Mouse (Mus musculus) ovary, postnatal 14 days (tissue): ENCODE data around the gene Plxna3.
"Not testable (repeated sequence)": the region's sequence is repeated elsewhere in the genome, so short reads cannot be mapped to it uniquely, and the experiment has no call there.

Source experiments
- DNase-seq: peaks from one replicate; pipeline ENCODE4 v3.0.0; 2022; ENCODE audit warnings: low spot score

Plxna3 gene

GRCm38 (mm10) chrX:74328725-74329161 is at the start of gene Plxna3:
Plxna3 (plus strand) TSS chrX:74329066.
- peak; percentile 65 for DNase-seq

DNA sequence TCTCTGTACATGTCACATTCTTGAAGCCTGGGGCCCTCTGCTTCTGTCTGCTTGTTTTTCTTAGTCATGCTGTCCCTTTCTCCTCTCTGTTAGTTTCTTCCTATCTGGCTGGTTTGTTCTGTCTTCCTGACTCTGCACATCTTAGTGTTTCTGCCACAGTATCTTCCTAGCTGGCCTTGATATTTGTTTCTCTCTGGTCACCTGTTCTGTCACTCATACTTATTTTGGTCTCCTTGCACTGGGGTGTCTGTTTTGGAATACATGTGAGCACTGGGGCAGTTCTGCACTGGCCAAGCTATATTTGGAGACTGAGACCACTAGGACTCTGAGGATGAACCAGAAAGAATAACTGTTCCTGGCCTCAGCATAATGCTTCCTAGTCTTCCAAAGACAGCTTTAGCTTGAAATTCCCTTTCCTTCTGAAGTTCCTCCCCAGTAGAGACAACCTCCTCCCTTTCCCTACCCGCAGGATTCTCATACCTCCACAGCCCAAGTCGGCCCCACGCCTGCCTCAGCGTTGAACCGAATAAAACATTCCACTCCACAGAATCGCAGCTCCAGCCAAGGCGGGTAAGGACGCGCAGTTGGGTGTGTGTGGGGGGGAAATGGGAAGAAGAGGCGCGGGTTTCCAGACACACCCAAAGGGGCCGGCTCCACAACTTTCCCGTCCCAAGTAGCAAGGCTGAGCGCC is 47.7 kb upstream of the Plxna3 start:
- no peak for DNase-seq

- DNase-seq: no peak
These were observed 47.0 kb upstream of the Plxna3 start, which contains the start of the genes Taz and Dnase1l1 for GRCm38 (mm10) chrX:74281732-74282394. Taz (plus strand) TSS chrX:74281912. Dnase1l1 (minus strand) TSS chrX:74282337.

DNA sequence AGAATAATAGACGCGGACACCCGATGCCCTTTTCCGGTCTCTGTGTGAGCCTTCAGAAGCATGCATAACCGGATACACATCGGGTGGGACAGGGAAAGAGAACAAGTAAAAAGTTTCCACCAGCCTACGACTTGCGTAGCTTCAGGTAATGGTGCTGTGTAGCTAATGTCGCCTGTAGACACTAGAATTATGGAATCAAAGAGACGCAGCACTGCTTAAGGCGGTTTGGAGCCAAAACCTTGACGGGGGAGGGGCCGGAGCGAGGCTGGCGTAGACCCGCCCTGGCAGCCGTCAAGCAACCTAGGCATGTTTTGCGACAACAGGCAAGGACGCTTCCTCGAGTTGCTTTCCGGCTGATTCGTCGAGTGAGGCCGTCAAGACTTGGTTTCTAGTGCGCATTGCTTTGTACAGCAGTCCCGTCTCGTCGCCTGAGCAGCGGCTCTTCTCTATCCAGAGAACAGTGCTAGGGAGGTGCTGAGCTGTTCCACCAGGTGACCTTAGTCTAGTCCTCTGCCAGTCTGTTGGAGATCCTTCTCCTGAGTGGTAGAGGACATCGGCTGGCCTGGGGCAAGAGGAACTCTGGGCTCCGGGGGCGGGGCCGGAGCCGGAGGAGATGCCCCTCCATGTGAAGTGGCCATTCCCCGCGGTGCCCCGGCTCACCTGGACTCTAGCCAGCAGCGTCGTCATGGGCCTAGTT is 46.3 kb upstream of the Plxna3 start:
- DNase-seq: peak; percentile 62

DNA sequence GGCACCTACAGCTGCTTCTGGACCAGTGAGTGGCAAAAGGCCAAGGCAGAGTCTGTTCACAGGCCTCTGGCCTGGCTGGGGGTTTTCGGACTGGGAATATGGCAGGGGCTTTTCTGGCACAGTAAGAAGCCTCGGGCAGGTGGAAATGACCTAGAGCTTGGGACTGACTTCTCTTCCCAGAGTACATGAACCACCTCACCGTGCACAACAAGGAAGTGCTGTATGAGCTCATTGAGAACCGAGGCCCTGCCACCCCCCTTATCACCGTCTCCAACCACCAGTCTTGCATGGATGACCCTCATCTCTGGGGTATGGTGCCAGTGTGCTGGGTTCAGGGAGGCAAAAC is 45.8 kb upstream of the Plxna3 start:
- no peak for DNase-seq

DNA sequence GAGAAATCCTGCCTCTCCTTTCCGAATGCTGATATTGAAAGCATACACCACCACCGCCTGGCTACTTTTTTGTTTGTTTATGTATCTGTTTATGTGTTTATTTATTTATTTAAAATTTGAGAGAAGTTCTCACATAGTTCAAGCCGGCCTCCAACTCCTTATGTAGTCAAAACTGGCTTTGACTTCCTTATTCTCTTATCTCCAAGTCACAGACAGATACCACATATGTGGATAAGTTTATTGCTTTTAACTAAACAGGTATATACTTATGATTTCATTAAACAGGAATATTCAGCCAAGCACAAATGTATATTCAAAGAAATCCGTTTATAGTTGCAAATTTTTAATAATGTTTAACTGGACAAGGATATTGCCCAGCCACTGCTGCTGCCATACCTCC is 35.4 kb upstream of the Plxna3 start:
- no peak for DNase-seq

- peak; percentile 78 for DNase-seq
These were observed 32.1 kb upstream of the Plxna3 start, which contains the start of gene Atp6ap1 for GRCm38 (mm10) chrX:74296538-74297448. Atp6ap1 (plus strand) TSS chrX:74297097.

DNA sequence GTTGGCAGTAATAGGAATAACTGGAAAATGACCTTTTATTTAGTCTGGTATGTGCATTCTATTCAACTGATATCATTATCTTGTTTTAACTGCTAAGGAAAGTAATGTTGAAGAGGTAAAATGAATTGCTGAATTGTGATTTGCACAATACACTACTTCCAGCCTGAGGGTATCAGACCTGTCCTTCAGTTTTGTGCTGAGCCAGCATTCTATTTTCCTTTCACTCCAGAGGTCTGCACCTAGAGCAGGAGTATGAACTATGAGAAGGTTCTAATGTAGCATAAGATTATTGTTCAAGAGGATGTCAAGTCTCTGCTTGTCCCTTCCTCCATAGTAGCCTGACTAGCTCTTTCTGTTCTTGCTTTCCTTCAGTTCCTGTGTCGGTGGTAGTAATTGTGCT is 30.5 kb upstream of the Plxna3 start:
- DNase-seq: no peak

DNA sequence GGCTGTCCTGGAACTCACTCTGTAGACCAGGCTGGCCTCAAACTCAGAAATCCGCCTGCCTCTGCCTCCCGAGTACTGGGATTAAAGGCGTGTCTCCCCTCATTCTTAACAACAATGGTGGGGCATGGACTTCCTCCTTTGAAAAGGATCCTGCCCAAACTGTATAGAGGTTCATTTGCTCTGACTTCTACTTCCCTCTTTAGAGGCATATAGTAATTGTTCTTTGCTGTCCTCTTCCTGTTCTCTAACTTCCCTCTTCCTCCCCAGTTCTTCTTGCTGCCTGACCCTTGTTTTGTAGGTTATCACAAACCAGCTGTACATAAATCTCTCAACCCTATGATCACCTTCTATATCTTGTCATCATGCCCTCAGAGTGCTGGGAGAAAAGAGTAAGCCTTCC is 29.1 kb upstream of the Plxna3 start:
- no peak for DNase-seq

DNA sequence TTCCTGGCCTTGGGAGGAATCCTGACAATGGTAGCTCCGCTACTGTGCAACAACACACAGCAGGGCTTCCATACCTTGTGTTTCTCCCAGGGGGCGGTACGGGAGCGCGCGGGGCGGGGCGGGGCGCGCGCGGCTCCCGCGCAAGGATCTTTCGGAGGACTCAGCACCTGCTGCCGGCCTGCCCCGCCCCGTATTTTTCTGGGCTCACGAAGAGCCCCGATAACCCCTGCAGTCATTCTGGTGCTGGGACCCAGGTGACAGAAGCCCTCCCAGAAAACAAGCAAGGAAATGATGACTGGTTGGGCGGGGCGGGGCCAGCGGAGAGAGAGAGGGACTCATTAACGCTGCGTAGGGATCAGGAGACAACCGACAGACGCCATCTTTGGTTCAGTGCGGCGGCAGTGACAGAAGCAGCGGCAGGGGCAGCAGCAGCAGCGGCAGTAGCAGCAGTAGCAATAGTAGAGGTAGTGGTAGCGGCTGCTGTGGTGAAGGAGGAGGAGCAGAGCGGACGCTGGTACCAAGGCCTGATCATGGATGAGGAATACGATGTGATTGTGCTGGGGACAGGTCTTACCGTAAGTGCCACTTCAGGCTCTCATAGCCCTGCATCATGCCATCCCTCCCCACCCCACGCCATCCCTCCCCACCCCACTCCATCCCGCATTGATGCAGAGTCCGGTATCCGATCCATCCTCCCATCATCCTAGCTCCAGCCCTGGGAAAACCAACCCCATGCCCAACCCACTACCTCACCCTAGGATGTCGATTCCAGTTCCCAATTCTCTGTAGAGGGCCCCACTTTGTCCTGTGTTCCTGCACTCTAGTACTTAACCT is 23.8 kb upstream of the Plxna3 start, which contains the start of gene Gdi1:
Gene Gdi1, plus strand, starts transcription at position 132 of the 834 bp plus-strand sequence.
- DNase-seq: peak; percentile 60

DNA sequence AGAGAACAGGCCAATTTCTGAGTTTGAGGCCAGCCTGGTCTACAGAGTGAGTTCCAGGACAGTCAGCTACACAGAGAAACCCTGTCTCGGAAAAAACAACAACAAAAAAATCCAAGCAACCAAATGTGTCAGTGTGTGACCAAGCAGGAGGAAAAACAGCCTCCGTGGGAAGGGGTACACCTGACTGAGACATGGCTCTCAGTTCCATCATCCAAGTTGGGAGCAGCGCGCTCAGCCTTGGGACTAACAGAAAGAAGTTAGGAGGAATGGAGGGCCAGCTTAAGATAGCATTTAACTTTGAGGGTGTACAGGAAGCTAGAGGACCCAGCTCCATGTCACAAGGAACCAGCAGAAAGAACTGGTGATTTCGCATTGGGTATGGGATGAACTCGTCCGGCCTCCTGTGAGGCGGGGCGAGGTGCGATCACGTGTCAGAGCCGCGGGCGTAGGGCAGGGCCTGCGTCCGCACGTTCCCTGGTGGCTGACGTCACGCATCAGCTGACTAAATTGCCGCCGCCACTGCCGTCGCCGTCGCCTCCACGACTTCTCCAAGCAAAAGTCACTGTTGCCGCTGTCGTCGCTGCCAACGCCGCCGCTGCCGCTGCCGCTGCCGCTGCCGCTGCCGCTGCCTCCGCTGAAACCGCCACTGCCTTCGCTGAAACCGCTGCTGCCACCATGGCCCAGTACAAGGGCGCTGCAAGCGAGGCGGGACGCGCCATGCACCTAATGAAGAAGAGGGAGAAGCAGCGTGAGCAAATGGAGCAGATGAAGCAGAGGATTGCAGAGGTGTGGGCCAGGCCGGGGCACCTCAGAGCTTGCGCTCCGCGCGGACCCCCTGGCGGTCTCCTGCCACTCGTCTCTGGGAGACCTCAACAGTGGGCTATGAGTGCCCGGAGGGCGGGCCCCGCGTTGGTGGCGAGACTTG is 16.1 kb upstream of the Plxna3 start, which contains the start of gene Fam50a:
Gene Fam50a, plus strand, starts transcription at position 494 of the 925 bp plus-strand sequence.
- peak; percentile 60 for DNase-seq

- DNase-seq: no peak
These were observed 377 bp downstream of the Plxna3 start for GRCm38 (mm10) chrX:74329215-74329671.

DNA sequence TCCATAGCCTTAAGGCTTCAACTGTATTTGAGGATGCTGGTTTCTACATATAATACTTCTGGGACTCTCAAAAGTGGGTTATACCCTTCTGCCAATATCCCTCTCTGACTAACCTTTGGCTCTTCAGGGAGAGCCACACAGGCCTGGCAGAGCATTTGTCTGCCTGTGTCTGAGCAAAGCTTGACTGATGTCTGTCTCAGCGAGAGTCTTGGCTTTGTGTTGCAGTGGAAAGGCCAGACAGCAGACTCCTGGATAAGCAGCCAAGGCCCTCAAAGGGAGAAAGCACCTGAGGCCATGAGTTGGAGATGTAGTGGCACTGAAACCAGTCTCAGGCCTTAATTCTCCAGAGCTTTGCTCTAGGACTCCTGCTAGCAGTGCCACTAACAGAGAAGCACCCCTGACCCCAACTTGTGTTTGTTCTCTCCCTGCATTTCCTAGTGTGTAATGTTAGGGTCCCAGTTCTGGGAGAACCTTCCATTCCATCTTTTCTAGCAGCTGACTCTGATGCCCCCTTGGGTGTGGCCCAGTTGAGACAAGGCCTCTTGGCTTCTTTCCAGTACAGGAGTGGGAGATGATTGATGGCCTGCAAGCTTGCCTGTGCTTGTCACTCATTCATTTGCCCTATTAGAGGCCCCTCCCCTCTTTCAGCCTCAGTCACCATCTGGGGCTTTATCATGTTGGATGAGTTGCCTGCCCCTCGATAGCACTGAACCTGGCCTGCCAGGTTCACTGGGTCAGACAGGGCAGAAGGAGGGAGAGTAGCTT is 1.5 kb downstream of the Plxna3 start:
- DNase-seq: no peak

GRCm38 (mm10) chrX:74352645-74353466 is 24.0 kb downstream of the Plxna3 start:
- no peak for DNase-seq

DNA sequence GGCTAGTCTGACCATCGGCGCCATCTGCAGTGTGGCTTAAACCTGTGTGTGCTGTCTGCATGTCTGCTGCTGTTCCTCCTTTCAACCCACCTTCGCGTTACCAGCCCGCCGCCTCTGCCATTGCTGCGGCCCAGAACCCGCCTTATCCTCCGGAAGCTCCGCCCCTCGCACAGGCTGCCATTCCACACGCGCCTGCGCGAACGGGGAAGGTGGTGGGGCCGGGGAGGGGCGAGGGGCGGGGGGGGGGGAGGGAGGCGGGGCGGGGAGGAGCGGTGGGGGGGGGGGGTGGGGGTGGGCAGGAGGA is 24.6 kb downstream of the Plxna3 start, which contains the start of gene Lage3:
Gene Lage3, minus strand, starts transcription at position 152 of the 304 bp plus-strand sequence.
- DNase-seq: peak; percentile 52

- not testable (repeated sequence) for DNase-seq
These were observed 28.2 kb downstream of the Plxna3 start for GRCm38 (mm10) chrX:74357069-74357468.

GRCm38 (mm10) chrX:74359171-74359570 is 30.3 kb downstream of the Plxna3 start:
- no peak for DNase-seq

GRCm38 (mm10) chrX:74367512-74367911 is 38.6 kb downstream of the Plxna3 start:
- DNase-seq: no peak
